Mouse (Mus musculus): ENCODE results near the gene Lix1l.

GRCm38 (mm10) chr3:96675171-96675570, 74.2 kb downstream of the Lix1l start:
- no peak for TF ChIP-seq POLR2A (IDR thresholded peaks at IDR 0.05; ENCODE audit: insufficient read length, low read depth)
- TF ChIP-seq CEBPB (IDR thresholded peaks at IDR 0.05; ENCODE audit: insufficient read depth, poor library complexity, severe bottlenecking), result no peak
- TF ChIP-seq E2F4 (IDR thresholded peaks at IDR 0.05; ENCODE audit: insufficient read depth), result no peak
- TF ChIP-seq POLR2AphosphoS2 (IDR thresholded peaks at IDR 0.05; ENCODE audit: insufficient read length, low read depth), result no peak
- TF ChIP-seq USF1 (IDR thresholded peaks at IDR 0.05; ENCODE audit: low read depth), result no peak
- no peak for TF ChIP-seq MYOG (IDR thresholded peaks at IDR 0.05; ENCODE audit: control insufficient read depth in 1 of 3, insufficient read depth in 1 of 3, insufficient read length in 2 of 3, low read depth in 2 of 3)
- TF ChIP-seq TCF12 (IDR thresholded peaks at IDR 0.05; ENCODE audit: insufficient read depth, poor library complexity, severe bottlenecking), result no peak
- no peak for TF ChIP-seq REST (IDR thresholded peaks at IDR 0.05; ENCODE audit: insufficient read depth, insufficient read length)
- no peak for TF ChIP-seq TCF3 (IDR thresholded peaks at IDR 0.05; ENCODE audit: insufficient read length, low read depth)
- no peak for TF ChIP-seq MYOD1 (IDR thresholded peaks at IDR 0.05; ENCODE audit: control insufficient read depth in 1 of 3, insufficient read length in 2 of 3, low read depth in 2 of 3)

Measured in myocyte (in vitro differentiated cells).